In genomic region chr5:142258716-142259115, GRCm38 (mm10) we compare ENCODE assay signal across 7 mouse cellular contexts.
"Had no signal": no experiment of that assay in that cellular context is flagged by ENCODE, and none has a peak within 500 bp of the region (broad histone marks: within the 10 kb centered on the region; RNA-seq: fewer than 3 reads in every experiment).

No protein-coding gene starts in this region.

- ATAC-seq: liver, postnatal 0 days; midbrain, embryonic 15.5 days had no signal

- DNase-seq: kidney, postnatal 10 days; kidney, postnatal 4 days; liver; liver, embryonic 13.5 days; liver, postnatal 0 days; lung, postnatal 14 days had no signal
